Mouse (Mus musculus) CH12.LX (cell line): ENCODE results near the gene Ric8a. TPM values are rescaled to one million over a fixed set of nuclear protein-coding genes. Genes with fewer than 3 reads are reported as not detected.

Experiments used
- DNase-seq: peaks from one replicate; pipeline ENCODE4 v3.0.0-alpha.2; 2013; ENCODE audit errors: extremely low read depth
- H3K27ac ChIP-seq: 2 replicates; pipeline ENCODE4 v1.5.1; 2012; ENCODE audit warnings: low read depth, mild to moderate bottlenecking, control low read depth, moderate library complexity; ENCODE audit not compliant: insufficient read depth
- H3K27me3 ChIP-seq: replicated peaks from 2 replicates; pipeline ENCODE3; 2012; ENCODE audit warnings: inconsistent platforms
- H3K36me3 ChIP-seq, 2 experiments: replicated peaks in 1 of 2; 2 replicates each; pipeline versions ENCODE3 to v1.6.1; 2012; ENCODE audit warnings: inconsistent platforms in 1 of 2, low read length in 1 of 2, mild to moderate bottlenecking in 1 of 2, mixed read lengths in 1 of 2, moderate library complexity in 1 of 2; ENCODE audit not compliant: control insufficient read depth in 1 of 2, insufficient read depth in 1 of 2
- H3K4me1 ChIP-seq, 2 experiments: 2 replicates each; pipeline ENCODE4 v1.6.1; 2012; ENCODE audit warnings: inconsistent platforms in 1 of 2, moderate library complexity in 1 of 2; ENCODE audit not compliant: insufficient read depth in 2 of 2, control insufficient read depth in 1 of 2
- H3K4me2 ChIP-seq: 2 replicates; pipeline ENCODE4 v1.6.1; 2012; ENCODE audit warnings: low read depth, mild to moderate bottlenecking, control low read depth; ENCODE audit not compliant: poor library complexity, insufficient read depth, severe bottlenecking
- H3K4me3 ChIP-seq, 3 experiments: fragments of 150-350 bp in 1 of 3; sonication (generic) in 1 of 3; replicated peaks in 1 of 3; 2 replicates each; pipeline versions ENCODE3 to v1.5.1; 2011 to 2012; ENCODE audit warnings: low read depth in 2 of 3, low read length in 2 of 3, mild to moderate bottlenecking in 2 of 3, moderate library complexity in 2 of 3, control low read depth in 1 of 3, improper control_type of control experiment in 1 of 3, inconsistent platforms in 1 of 3, mixed read lengths in 1 of 3; ENCODE audit not compliant: poor library complexity in 1 of 3
- H3K79me2 ChIP-seq: replicated peaks from 2 replicates; pipeline ENCODE4 v1.6.1; 2012; ENCODE audit warnings: mild to moderate bottlenecking, moderate library complexity; ENCODE audit not compliant: control insufficient read depth, poor library complexity, insufficient read depth, severe bottlenecking; ENCODE audit errors: extremely low read depth
- H3K9ac ChIP-seq: 2 replicates; pipeline ENCODE4 v1.6.1; 2012; ENCODE audit warnings: low read depth, mild to moderate bottlenecking, control low read depth, moderate library complexity; ENCODE audit not compliant: insufficient read depth
- H3K9me3 ChIP-seq: replicated peaks from 2 replicates; pipeline ENCODE3; 2012; ENCODE audit warnings: low read length, inconsistent platforms, mixed read lengths
- BHLHE40 ChIP-seq: IDR thresholded peaks from 2 replicates; pipeline ENCODE4 v1.6.1; 2011; ENCODE audit warnings: mild to moderate bottlenecking, low read depth, low read length, improper control_type of control experiment
- CHD2 ChIP-seq: IDR thresholded peaks from 2 replicates; pipeline ENCODE4 v1.6.1; 2011; ENCODE audit warnings: low read length, improper control_type of control experiment
- CTCF ChIP-seq, 2 experiments: IDR thresholded peaks in 1 of 2; conservative IDR thresholded peaks in 1 of 2; 2 replicates each; pipeline ENCODE4 v1.5.1; 2011 to 2012; ENCODE audit warnings: low read depth in 2 of 2, low read length in 2 of 2, improper control_type of control experiment in 1 of 2, inconsistent platforms in 1 of 2, mild to moderate bottlenecking in 1 of 2, moderate library complexity in 1 of 2
- E2F4 ChIP-seq: IDR thresholded peaks from 2 replicates; pipeline ENCODE4 v1.6.1; 2011; ENCODE audit warnings: low read depth, low read length, improper control_type of control experiment; ENCODE audit not compliant: insufficient replicate concordance
- ELF1 ChIP-seq: IDR thresholded peaks from 2 replicates; pipeline ENCODE4 v1.6.1; 2014; ENCODE audit warnings: low read depth, mild to moderate bottlenecking, inconsistent platforms, low read length, improper control_type of control experiment
- ETS1 ChIP-seq: conservative IDR thresholded peaks from 2 replicates; pipeline ENCODE4 v1.6.1; 2012; ENCODE audit warnings: low read depth, mild to moderate bottlenecking, inconsistent platforms, low read length, improper control_type of control experiment, moderate library complexity
- HCFC1 ChIP-seq: IDR thresholded peaks from 2 replicates; pipeline ENCODE4 v1.6.1; 2012; ENCODE audit warnings: low read depth, mild to moderate bottlenecking, inconsistent platforms, low read length, improper control_type of control experiment
- JUND ChIP-seq: conservative IDR thresholded peaks from 2 replicates; pipeline ENCODE4 v1.6.1; 2011; ENCODE audit warnings: low read depth, low read length, improper control_type of control experiment
- MAZ ChIP-seq: IDR thresholded peaks from 2 replicates; pipeline ENCODE4 v1.6.1; 2012; ENCODE audit warnings: low read depth, mild to moderate bottlenecking, inconsistent platforms, low read length, improper control_type of control experiment, moderate library complexity
- MYC ChIP-seq: IDR thresholded peaks from 2 replicates; pipeline ENCODE4 v1.6.1; 2011; ENCODE audit warnings: low read depth, mild to moderate bottlenecking, improper control_type of control experiment, low read length
- PAX5 ChIP-seq: IDR thresholded peaks from 2 replicates; pipeline ENCODE4 v1.6.1; 2012; ENCODE audit warnings: low read length, inconsistent platforms, mixed read lengths
- POLR2A ChIP-seq: IDR thresholded peaks from 2 replicates; pipeline ENCODE4 v1.6.1; 2011; ENCODE audit warnings: low read depth, mild to moderate bottlenecking, improper control_type of control experiment, low read length
- POLR2AphosphoS2 ChIP-seq: IDR thresholded peaks from 2 replicates; pipeline ENCODE4 v1.6.1; 2011; ENCODE audit warnings: low read depth, low read length, improper control_type of control experiment
- RCOR1 ChIP-seq: conservative IDR thresholded peaks from 2 replicates; pipeline ENCODE4 v1.6.1; 2012; ENCODE audit warnings: low read depth, mild to moderate bottlenecking, inconsistent platforms, low read length, improper control_type of control experiment
- SMC3 ChIP-seq: IDR thresholded peaks from 2 replicates; pipeline ENCODE4 v1.6.1; 2011; ENCODE audit warnings: low read depth, low read length, improper control_type of control experiment
- TBP ChIP-seq: conservative IDR thresholded peaks from 2 replicates; pipeline ENCODE4 v1.6.1; 2011; ENCODE audit warnings: low read depth, low read length, improper control_type of control experiment
- TCF12 ChIP-seq: IDR thresholded peaks from 2 replicates; pipeline ENCODE4 v1.6.1; 2014; ENCODE audit warnings: low read depth, mild to moderate bottlenecking, inconsistent platforms, low read length, improper control_type of control experiment
- USF1 ChIP-seq: IDR thresholded peaks from 2 replicates; pipeline ENCODE4 v1.6.1; 2014; ENCODE audit warnings: low read depth, mild to moderate bottlenecking, inconsistent platforms, low read length, improper control_type of control experiment
- USF2 ChIP-seq: conservative IDR thresholded peaks from 2 replicates; pipeline ENCODE4 v1.6.1; 2011; ENCODE audit warnings: low read depth, low read length, improper control_type of control experiment
- ZC3H11A ChIP-seq: IDR thresholded peaks from 2 replicates; pipeline ENCODE4 v1.6.1; 2012; ENCODE audit warnings: low read depth, mild to moderate bottlenecking, inconsistent platforms, low read length, improper control_type of control experiment
- dilution Hi-C: fragments of 300-500 bp; cut with MboI; formaldehyde crosslinking; loops from 2 replicates; pipeline ENCODE4 v1.14.3; 2020; ENCODE audit warnings: low sequenced_read_pairs; ENCODE audit not compliant: extremely low pct_unique_long_range_greater_than_20kb, extremely low pct_ligation_motif_present
- in situ Hi-C: fragments of 300-500 bp; cut with MboI; formaldehyde crosslinking; loops from 3 replicates; pipeline ENCODE4 v1.14.3; 2019; ENCODE audit warnings: low sequenced_read_pairs, low pct_ligation_motif_present, low pct_unique_long_range_greater_than_20kb, mixed read lengths
- polyA plus RNA-seq: library from polyadenylated mRNA; unstranded; fragments of >175 nt; gene quantifications from 2 replicates; pipeline ENCODE4 v1.2.1, GENCODE M21; 2012; ENCODE audit warnings: low read depth; ENCODE audit not compliant: insufficient read length
- total RNA-seq, 2 experiments: library from RNA; depleted of rRNA; stranded (reverse); fragments of 300-350 nt in 1 of 2; fragments of >200 nt in 1 of 2; gene quantifications; 2 replicates each; pipeline ENCODE4 v1.2.3; 2012 to 2014

The Ric8a gene
- total and polyA plus RNA-seq, 3 experiments = 54.2 to 80.9 (median 61.9) TPM

DNA sequence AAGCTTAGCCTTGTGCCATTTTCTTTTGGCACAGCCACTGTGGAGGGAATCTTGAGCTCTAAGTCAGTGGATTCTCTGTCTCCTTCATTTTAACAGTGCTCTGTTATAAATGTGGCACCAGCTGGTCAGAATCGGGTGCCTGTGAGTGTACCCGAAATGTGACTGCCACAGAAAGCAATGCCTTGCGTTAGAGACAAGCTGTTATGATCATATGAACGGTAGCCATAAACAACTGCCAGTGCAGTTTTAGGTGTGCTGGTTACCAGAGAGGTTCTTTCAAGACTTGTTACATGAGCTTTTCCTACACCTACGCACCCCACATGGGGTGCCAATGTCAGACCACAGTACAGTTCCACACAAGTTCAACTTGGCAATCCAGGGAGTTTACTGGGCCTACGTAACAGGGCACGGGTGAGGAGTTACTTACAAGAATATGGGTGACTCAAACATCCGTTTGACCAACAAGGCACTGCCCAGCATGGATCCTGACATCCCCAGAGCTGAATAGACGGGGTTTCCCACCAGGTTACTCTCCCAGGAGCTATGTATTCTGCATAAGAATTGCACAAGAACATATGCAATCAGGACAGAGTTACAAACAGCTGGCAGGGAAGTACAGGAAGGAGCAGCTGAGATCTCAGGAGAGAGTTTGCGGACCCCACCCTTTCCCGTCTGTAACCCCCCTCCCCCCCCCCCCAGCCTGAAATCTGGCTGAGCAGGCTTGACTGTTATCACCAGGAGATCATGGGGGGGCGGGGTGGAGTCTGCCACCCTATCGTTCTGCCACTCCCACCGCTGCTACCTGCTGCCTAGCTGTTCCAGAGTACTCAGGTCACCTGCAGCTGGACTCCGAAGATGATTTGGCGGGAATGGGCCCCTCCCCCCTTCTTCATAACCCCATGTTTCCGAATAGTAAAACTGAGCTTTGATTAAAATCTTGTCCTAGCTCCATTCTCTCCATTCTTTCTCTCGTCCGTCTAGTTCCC, 15.7 kb upstream of the Ric8a start:
- in situ Hi-C loops (loop anchor here (5.0 to 25.0 kb wide), 3 partner anchors 61 to 754 kb away; partner anchors contain the start of genes Caly, Cox8b, Prap1 and Rnh1), dilution Hi-C loops (no loop called here)
- no peak overlapping the region for H3K4me3 ChIP-seq
- no peak overlapping the region for H3K27ac ChIP-seq
- H3K9ac ChIP-seq = no peak overlapping the region
- no peak for DNase-seq
- H3K79me2 ChIP-seq = no peaks in the 10 kb centered on the region
- TF ChIP-seq POLR2AphosphoS2 (no peak), USF2 (no peak), MYC (no peak), E2F4 (no peak), BHLHE40 (no peak), USF1 (no peak), ZC3H11A (no peak), SMC3 (no peak), TBP (no peak), CTCF (conservative IDR thresholded peaks at IDR 0.05 in 1 of 2, IDR thresholded peaks at IDR 0.05 in 1 of 2; ENCODE audit: low read depth in 2 of 2, low read length in 2 of 2) (no peak), ETS1 (no peak), POLR2A (no peak)
- H3K9me3 ChIP-seq = no peaks in the 10 kb centered on the region
- H3K4me1 ChIP-seq = peaks cover 0 to 5% of the 10 kb centered on the region in 2 experiments; a peak in 2 of 4 replicates
- peaks cover 80% of the 10 kb centered on the region for H3K27me3 ChIP-seq
- no peak overlapping the region for H3K4me2 ChIP-seq
- H3K36me3 ChIP-seq = no peaks in the 10 kb centered on the region

DNA sequence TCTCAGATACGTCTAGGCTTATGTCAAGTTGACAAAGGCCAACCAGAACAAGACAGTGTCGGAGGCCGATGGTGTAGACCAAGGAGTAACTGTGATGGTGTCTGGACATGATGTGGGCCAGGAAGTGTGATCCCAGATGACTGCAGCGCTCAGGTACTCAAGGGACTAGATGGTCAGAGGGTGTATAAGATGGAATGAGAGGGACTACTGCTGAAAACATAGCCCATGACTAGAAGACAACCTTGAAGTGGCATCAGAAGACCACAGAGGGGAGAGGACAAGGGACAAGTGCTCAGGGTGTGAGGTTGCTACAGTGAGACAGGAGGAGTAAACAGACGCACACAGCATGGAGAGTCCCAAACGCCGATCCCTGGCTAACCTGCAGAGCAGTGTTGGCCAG, 13.0 kb upstream of the Ric8a start:
- H3K4me3 ChIP-seq = no peak overlapping the region
- H3K9me3 ChIP-seq = no peaks in the 10 kb centered on the region
- H3K79me2 ChIP-seq = no peaks in the 10 kb centered on the region
- no peaks in the 10 kb centered on the region for H3K36me3 ChIP-seq
- no peak overlapping the region for H3K9ac ChIP-seq
- H3K4me1 ChIP-seq = peaks cover 0 to 5% of the 10 kb centered on the region in 2 experiments; a peak in 2 of 4 replicates
- in situ Hi-C loops (loop anchor here (5.0 to 25.0 kb wide), 3 partner anchors 58 to 757 kb away; partner anchors contain the start of genes Caly, Cox8b, Prap1 and Rnh1), dilution Hi-C loops (no loop called here)
- TF ChIP-seq ELF1 (no peak), TCF12 (no peak), CHD2 (no peak), JUND (no peak), HCFC1 (no peak), PAX5 (no peak), MAZ (no peak), RCOR1 (no peak), USF1 (no peak)
- no peak overlapping the region for H3K4me2 ChIP-seq
- no peak for DNase-seq
- no peak overlapping the region for H3K27ac ChIP-seq
- H3K27me3 ChIP-seq = peaks cover 77% of the 10 kb centered on the region
